Mouse (Mus musculus) CH12.LX (cell line): ENCODE data around the gene Ubap1. TPM values are rescaled to one million over a fixed set of nuclear protein-coding genes. Genes with fewer than 3 reads are reported as not detected.

ENCODE experiments used
- DNase-seq: peaks from one replicate; pipeline ENCODE4 v3.0.0-alpha.2; 2013; ENCODE audit errors: extremely low read depth
- H3K27ac ChIP-seq: 2 replicates; pipeline ENCODE4 v1.5.1; 2012; ENCODE audit warnings: low read depth, mild to moderate bottlenecking, control low read depth, moderate library complexity; ENCODE audit not compliant: insufficient read depth
- H3K27me3 ChIP-seq: replicated peaks from 2 replicates; pipeline ENCODE3; 2012; ENCODE audit warnings: inconsistent platforms
- H3K36me3 ChIP-seq, 2 experiments: replicated peaks in 1 of 2; 2 replicates each; pipeline versions ENCODE3 to v1.6.1; 2012; ENCODE audit warnings: inconsistent platforms in 1 of 2, low read length in 1 of 2, mild to moderate bottlenecking in 1 of 2, mixed read lengths in 1 of 2, moderate library complexity in 1 of 2; ENCODE audit not compliant: control insufficient read depth in 1 of 2, insufficient read depth in 1 of 2
- H3K4me1 ChIP-seq, 2 experiments: 2 replicates each; pipeline ENCODE4 v1.6.1; 2012; ENCODE audit warnings: inconsistent platforms in 1 of 2, moderate library complexity in 1 of 2; ENCODE audit not compliant: insufficient read depth in 2 of 2, control insufficient read depth in 1 of 2
- H3K4me2 ChIP-seq: 2 replicates; pipeline ENCODE4 v1.6.1; 2012; ENCODE audit warnings: low read depth, mild to moderate bottlenecking, control low read depth; ENCODE audit not compliant: poor library complexity, insufficient read depth, severe bottlenecking
- H3K4me3 ChIP-seq, 3 experiments: fragments of 150-350 bp in 1 of 3; sonication (generic) in 1 of 3; replicated peaks in 1 of 3; 2 replicates each; pipeline versions ENCODE3 to v1.5.1; 2011 to 2012; ENCODE audit warnings: low read depth in 2 of 3, low read length in 2 of 3, mild to moderate bottlenecking in 2 of 3, moderate library complexity in 2 of 3, control low read depth in 1 of 3, improper control_type of control experiment in 1 of 3, inconsistent platforms in 1 of 3, mixed read lengths in 1 of 3; ENCODE audit not compliant: poor library complexity in 1 of 3
- H3K79me2 ChIP-seq: replicated peaks from 2 replicates; pipeline ENCODE4 v1.6.1; 2012; ENCODE audit warnings: mild to moderate bottlenecking, moderate library complexity; ENCODE audit not compliant: control insufficient read depth, poor library complexity, insufficient read depth, severe bottlenecking; ENCODE audit errors: extremely low read depth
- H3K9ac ChIP-seq: 2 replicates; pipeline ENCODE4 v1.6.1; 2012; ENCODE audit warnings: low read depth, mild to moderate bottlenecking, control low read depth, moderate library complexity; ENCODE audit not compliant: insufficient read depth
- H3K9me3 ChIP-seq: replicated peaks from 2 replicates; pipeline ENCODE3; 2012; ENCODE audit warnings: low read length, inconsistent platforms, mixed read lengths
- BHLHE40 ChIP-seq: IDR thresholded peaks from 2 replicates; pipeline ENCODE4 v1.6.1; 2011; ENCODE audit warnings: mild to moderate bottlenecking, low read depth, low read length, improper control_type of control experiment
- CHD1 ChIP-seq: IDR thresholded peaks from 2 replicates; pipeline ENCODE4 v1.6.1; 2012; ENCODE audit warnings: low read depth, low read length, improper control_type of control experiment, inconsistent platforms
- CHD2 ChIP-seq: IDR thresholded peaks from 2 replicates; pipeline ENCODE4 v1.6.1; 2011; ENCODE audit warnings: low read length, improper control_type of control experiment
- CTCF ChIP-seq, 2 experiments: IDR thresholded peaks in 1 of 2; conservative IDR thresholded peaks in 1 of 2; 2 replicates each; pipeline ENCODE4 v1.5.1; 2011 to 2012; ENCODE audit warnings: low read depth in 2 of 2, low read length in 2 of 2, improper control_type of control experiment in 1 of 2, inconsistent platforms in 1 of 2, mild to moderate bottlenecking in 1 of 2, moderate library complexity in 1 of 2
- HCFC1 ChIP-seq: IDR thresholded peaks from 2 replicates; pipeline ENCODE4 v1.6.1; 2012; ENCODE audit warnings: low read depth, mild to moderate bottlenecking, inconsistent platforms, low read length, improper control_type of control experiment
- IRF4 ChIP-seq: IDR thresholded peaks from 2 replicates; pipeline ENCODE4 v1.6.1; 2014; ENCODE audit warnings: low read depth, mild to moderate bottlenecking, inconsistent platforms, low read length, improper control_type of control experiment
- JUND ChIP-seq: conservative IDR thresholded peaks from 2 replicates; pipeline ENCODE4 v1.6.1; 2011; ENCODE audit warnings: low read depth, low read length, improper control_type of control experiment
- MAFK ChIP-seq: IDR thresholded peaks from 2 replicates; pipeline ENCODE4 v1.6.1; 2011; ENCODE audit warnings: low read length, improper control_type of control experiment; ENCODE audit not compliant: insufficient replicate concordance
- MAX ChIP-seq: IDR thresholded peaks from 2 replicates; pipeline ENCODE4 v1.6.1; 2011; ENCODE audit warnings: low read length, improper control_type of control experiment
- MEF2A ChIP-seq: IDR thresholded peaks from 2 replicates; pipeline ENCODE4 v1.6.1; 2014; ENCODE audit warnings: low read depth, mild to moderate bottlenecking, inconsistent platforms, low read length, improper control_type of control experiment, borderline replicate concordance
- MXI1 ChIP-seq: IDR thresholded peaks from 2 replicates; pipeline ENCODE4 v1.6.1; 2011; ENCODE audit warnings: mild to moderate bottlenecking, low read depth, low read length, improper control_type of control experiment
- MYC ChIP-seq: IDR thresholded peaks from 2 replicates; pipeline ENCODE4 v1.6.1; 2011; ENCODE audit warnings: low read depth, mild to moderate bottlenecking, improper control_type of control experiment, low read length
- NRF1 ChIP-seq: IDR thresholded peaks from 2 replicates; pipeline ENCODE4 v1.6.1; 2014; ENCODE audit warnings: low read depth, mild to moderate bottlenecking, inconsistent platforms, low read length, improper control_type of control experiment, moderate library complexity
- PAX5 ChIP-seq: IDR thresholded peaks from 2 replicates; pipeline ENCODE4 v1.6.1; 2012; ENCODE audit warnings: low read length, inconsistent platforms, mixed read lengths
- POLR2A ChIP-seq: IDR thresholded peaks from 2 replicates; pipeline ENCODE4 v1.6.1; 2011; ENCODE audit warnings: low read depth, mild to moderate bottlenecking, improper control_type of control experiment, low read length
- POLR2AphosphoS2 ChIP-seq: IDR thresholded peaks from 2 replicates; pipeline ENCODE4 v1.6.1; 2011; ENCODE audit warnings: low read depth, low read length, improper control_type of control experiment
- RCOR1 ChIP-seq: conservative IDR thresholded peaks from 2 replicates; pipeline ENCODE4 v1.6.1; 2012; ENCODE audit warnings: low read depth, mild to moderate bottlenecking, inconsistent platforms, low read length, improper control_type of control experiment
- SIN3A ChIP-seq: IDR thresholded peaks from 2 replicates; pipeline ENCODE4 v1.6.1; 2012; ENCODE audit warnings: low read length, improper control_type of control experiment, inconsistent platforms
- SMC3 ChIP-seq: IDR thresholded peaks from 2 replicates; pipeline ENCODE4 v1.6.1; 2011; ENCODE audit warnings: low read depth, low read length, improper control_type of control experiment
- TCF12 ChIP-seq: IDR thresholded peaks from 2 replicates; pipeline ENCODE4 v1.6.1; 2014; ENCODE audit warnings: low read depth, mild to moderate bottlenecking, inconsistent platforms, low read length, improper control_type of control experiment
- USF1 ChIP-seq: IDR thresholded peaks from 2 replicates; pipeline ENCODE4 v1.6.1; 2014; ENCODE audit warnings: low read depth, mild to moderate bottlenecking, inconsistent platforms, low read length, improper control_type of control experiment
- USF2 ChIP-seq: conservative IDR thresholded peaks from 2 replicates; pipeline ENCODE4 v1.6.1; 2011; ENCODE audit warnings: low read depth, low read length, improper control_type of control experiment
- ZC3H11A ChIP-seq: IDR thresholded peaks from 2 replicates; pipeline ENCODE4 v1.6.1; 2012; ENCODE audit warnings: low read depth, mild to moderate bottlenecking, inconsistent platforms, low read length, improper control_type of control experiment
- ZKSCAN1 ChIP-seq: IDR thresholded peaks from 2 replicates; pipeline ENCODE4 v1.6.1; 2012; ENCODE audit warnings: low read depth, inconsistent platforms, low read length, improper control_type of control experiment, borderline replicate concordance
- ZMIZ1 ChIP-seq: IDR thresholded peaks from 2 replicates; pipeline ENCODE4 v1.6.1; 2012; ENCODE audit warnings: low read depth, mild to moderate bottlenecking, inconsistent platforms, low read length, improper control_type of control experiment
- dilution Hi-C: fragments of 300-500 bp; cut with MboI; formaldehyde crosslinking; loops from 2 replicates; pipeline ENCODE4 v1.14.3; 2020; ENCODE audit warnings: low sequenced_read_pairs; ENCODE audit not compliant: extremely low pct_unique_long_range_greater_than_20kb, extremely low pct_ligation_motif_present
- in situ Hi-C: fragments of 300-500 bp; cut with MboI; formaldehyde crosslinking; loops from 3 replicates; pipeline ENCODE4 v1.14.3; 2019; ENCODE audit warnings: low sequenced_read_pairs, low pct_ligation_motif_present, low pct_unique_long_range_greater_than_20kb, mixed read lengths
- polyA plus RNA-seq: library from polyadenylated mRNA; unstranded; fragments of >175 nt; gene quantifications from 2 replicates; pipeline ENCODE4 v1.2.1, GENCODE M21; 2012; ENCODE audit warnings: low read depth; ENCODE audit not compliant: insufficient read length
- total RNA-seq, 2 experiments: library from RNA; depleted of rRNA; stranded (reverse); fragments of 300-350 nt in 1 of 2; fragments of >200 nt in 1 of 2; gene quantifications; 2 replicates each; pipeline ENCODE4 v1.2.3; 2012 to 2014

Gene Ubap1
- total and polyA plus RNA-seq, 3 experiments = 11.5 to 22.3 (median 17.5) TPM

- H3K27me3 ChIP-seq = no peaks in the 10 kb centered on the region
- H3K79me2 ChIP-seq = no peaks in the 10 kb centered on the region
- TF ChIP-seq CHD1 = no peak
- TF ChIP-seq CHD2 = no peak
- TF ChIP-seq TCF12 = no peak
- TF ChIP-seq ZMIZ1 = no peak
- TF ChIP-seq MXI1 = no peak
- no peak for TF ChIP-seq HCFC1
- TF ChIP-seq POLR2AphosphoS2 = no peak
- TF ChIP-seq MEF2A = no peak
- TF ChIP-seq USF2 = no peak
- TF ChIP-seq CTCF (conservative IDR thresholded peaks at IDR 0.05 in 1 of 2, IDR thresholded peaks at IDR 0.05 in 1 of 2; ENCODE audit: low read depth in 2 of 2, low read length in 2 of 2) = no peak
- no peak for TF ChIP-seq SMC3
- TF ChIP-seq USF1 = no peak
- no peak for TF ChIP-seq IRF4
- TF ChIP-seq MYC = no peak
- no peak for TF ChIP-seq MAX
- DNase-seq = no peak
- in situ Hi-C loops = no loop called here
- dilution Hi-C loops = no loop called here
- no peak overlapping the region for H3K9ac ChIP-seq
- H3K4me1 ChIP-seq = peaks cover 0 to 2% of the 10 kb centered on the region in 2 experiments; a peak in 1 of 4 replicates
- H3K36me3 ChIP-seq = no peaks in the 10 kb centered on the region
- H3K4me2 ChIP-seq = no peak overlapping the region
- no peak overlapping the region for H3K27ac ChIP-seq
- H3K9me3 ChIP-seq = no peaks in the 10 kb centered on the region
- no peak overlapping the region for H3K4me3 ChIP-seq
These were observed 12.2 kb upstream of the Ubap1 start for GRCm38 (mm10) chr4:41336546-41336945.

- dilution Hi-C loops = no loop called here
- no peaks in the 10 kb centered on the region for H3K4me1 ChIP-seq
- TF ChIP-seq MEF2A (no peak), RCOR1 (no peak), JUND (no peak), PAX5 (no peak), ZKSCAN1 (no peak), ZC3H11A (no peak), SMC3 (no peak), BHLHE40 (no peak), SIN3A (no peak), POLR2A (no peak), NRF1 (no peak), CHD2 (no peak), POLR2AphosphoS2 (no peak), MAFK (no peak)
- no peaks in the 10 kb centered on the region for H3K9me3 ChIP-seq
- H3K9ac ChIP-seq = no peak overlapping the region
- no peak overlapping the region for H3K4me2 ChIP-seq
- no peak for DNase-seq
- no peaks in the 10 kb centered on the region for H3K79me2 ChIP-seq
- no peaks in the 10 kb centered on the region for H3K36me3 ChIP-seq
- H3K4me3 ChIP-seq = no peak overlapping the region
- H3K27ac ChIP-seq = no peak overlapping the region
- in situ Hi-C loops = no loop called here
- H3K27me3 ChIP-seq = no peaks in the 10 kb centered on the region
These were observed 7.8 kb upstream of the Ubap1 start for GRCm38 (mm10) chr4:41340912-41341550.
